Mouse (Mus musculus) hindbrain, embryonic 15.5 days (tissue): ENCODE data around the gene 4933415A04Rik. TPM values are rescaled to one million over a fixed set of nuclear protein-coding genes. Genes with fewer than 3 reads are reported as not detected.

Experiments
- ATAC-seq: fragments of 200-750 bp; cut with Nextera tagmentation; 2 replicates; pipeline ENCODE4 v1.8.0; 2017; ENCODE audit warnings: low read depth, moderate number of reproducible peaks, moderate TSS enrichment; ENCODE audit not compliant: low FRiP score
- H3K27ac ChIP-seq: fragments of 300-500 bp; sonication (generic); replicated peaks from 2 replicates; pipeline ENCODE4 v1.5.1; 2015; ENCODE audit warnings: mild to moderate bottlenecking, inconsistent platforms
- H3K27me3 ChIP-seq: fragments of 300-500 bp; sonication (generic); 2 replicates; pipeline ENCODE4 v1.6.1; 2015; ENCODE audit warnings: control low read depth, inconsistent platforms
- H3K36me3 ChIP-seq: fragments of 300-500 bp; sonication (generic); 2 replicates; pipeline ENCODE4 v1.6.1; 2015; ENCODE audit warnings: control low read depth, inconsistent platforms
- H3K4me1 ChIP-seq: fragments of 300-500 bp; sonication (generic); replicated peaks from 2 replicates; pipeline ENCODE4 v1.6.1; 2015; ENCODE audit warnings: control low read depth, inconsistent platforms
- H3K4me2 ChIP-seq: fragments of 300-500 bp; sonication (generic); 2 replicates; pipeline ENCODE4 v1.6.1; 2015; ENCODE audit warnings: moderate library complexity, mild to moderate bottlenecking, inconsistent platforms
- H3K4me3 ChIP-seq: fragments of 300-500 bp; sonication (generic); 2 replicates; pipeline ENCODE4 v1.5.1; 2015; ENCODE audit warnings: mild to moderate bottlenecking, inconsistent platforms
- H3K9ac ChIP-seq: fragments of 300-500 bp; sonication (generic); 2 replicates; pipeline ENCODE4 v1.6.1; 2015; ENCODE audit warnings: inconsistent platforms
- H3K9me3 ChIP-seq: fragments of 300-500 bp; sonication (generic); 2 replicates; pipeline ENCODE4 v1.6.1; 2016; ENCODE audit warnings: control low read depth, inconsistent platforms
- WGBS: fragments of 180-500 bp; shearing (Covaris S2); methylation state at CpG from one replicate; pipeline ENCODE4 v1.1.7; 2015; 5-methylcytosine and 5-hydroxymethylcytosine counted together
- polyA plus RNA-seq: library from polyadenylated mRNA; unstranded; fragments of >200 nt; fragmentation: Nextera tagmentation; extraction: Ambion mirVana; gene quantifications from 2 replicates; pipeline ENCODE4 v1.2.1, GENCODE M21; 2015

The 4933415A04Rik gene
- polyA plus RNA-seq, 1 experiment from 2014 or later, result 3.8 TPM

GRCm38 (mm10) chr11:43575376-43576151 is 11.3 kb upstream of the 4933415A04Rik start:
- Histone ChIP-seq H3K9ac (0 out of 2 replicates have a peak overlapping the region, but pooled peaks have one; percentile 25), H3K9me3 (no peaks in the 10 kb centered on the region), H3K27me3 (no peaks in the 10 kb centered on the region), H3K27ac (peak overlapping the region; percentile 68), H3K4me3 (no peak overlapping the region), H3K4me1 (peaks cover 14% of the 10 kb centered on the region), H3K36me3 (no peaks in the 10 kb centered on the region), H3K4me2 (peak overlapping the region; percentile 31)
- WGBS, result 7% methylated on average over 9 of the region's 9 CpGs
- ATAC-seq, result peak; percentile 79

DNA sequence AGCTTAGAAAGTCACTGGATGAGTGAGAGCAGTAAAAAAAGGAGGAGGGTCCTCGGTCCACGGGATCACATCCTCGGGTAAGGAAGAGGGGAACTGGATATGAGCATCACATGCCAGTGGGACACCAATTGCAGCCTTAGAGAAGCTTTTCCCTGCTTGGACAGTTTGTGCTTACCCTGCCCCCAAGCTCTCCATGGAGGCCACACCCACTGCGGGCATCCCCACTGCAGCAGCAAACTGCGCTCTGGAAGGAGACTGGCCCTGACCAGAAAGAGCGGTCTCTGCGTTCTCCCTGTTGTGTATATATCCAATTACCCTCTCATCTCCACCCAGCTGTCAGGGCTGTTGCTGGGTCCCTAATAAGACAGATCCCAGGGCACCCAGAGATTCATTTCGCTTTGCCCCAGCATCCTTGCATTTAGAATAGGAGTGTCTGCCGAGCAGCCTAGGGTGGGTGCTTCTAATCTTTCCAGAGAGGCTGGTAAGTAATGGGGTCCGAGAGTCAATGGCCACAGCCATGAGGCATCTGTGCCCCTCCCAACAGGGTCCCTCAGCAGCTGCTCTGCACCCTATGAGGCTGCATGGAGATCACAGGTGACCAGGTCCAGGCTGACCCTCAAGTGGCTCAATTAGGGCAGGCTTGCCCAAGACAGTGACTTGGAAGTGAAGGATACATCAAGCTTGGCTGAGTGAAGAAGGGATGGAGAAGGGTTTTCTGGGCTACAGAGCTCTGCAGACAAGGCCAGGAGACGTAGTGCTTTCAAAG is 8.9 kb upstream of the 4933415A04Rik start:
- WGBS, result 66% methylated on average over 11 of the region's 11 CpGs
- H3K27ac ChIP-seq, result no peak overlapping the region
- H3K4me2 ChIP-seq, result no peak overlapping the region
- H3K36me3 ChIP-seq, result no peaks in the 10 kb centered on the region
- no peaks in the 10 kb centered on the region for H3K9me3 ChIP-seq
- H3K9ac ChIP-seq, result no peak overlapping the region
- H3K27me3 ChIP-seq, result no peaks in the 10 kb centered on the region
- peaks cover 14% of the 10 kb centered on the region for H3K4me1 ChIP-seq
- 0 out of 2 replicates have a peak, but pooled peaks have one; percentile 23 for ATAC-seq
- no peak overlapping the region for H3K4me3 ChIP-seq

DNA sequence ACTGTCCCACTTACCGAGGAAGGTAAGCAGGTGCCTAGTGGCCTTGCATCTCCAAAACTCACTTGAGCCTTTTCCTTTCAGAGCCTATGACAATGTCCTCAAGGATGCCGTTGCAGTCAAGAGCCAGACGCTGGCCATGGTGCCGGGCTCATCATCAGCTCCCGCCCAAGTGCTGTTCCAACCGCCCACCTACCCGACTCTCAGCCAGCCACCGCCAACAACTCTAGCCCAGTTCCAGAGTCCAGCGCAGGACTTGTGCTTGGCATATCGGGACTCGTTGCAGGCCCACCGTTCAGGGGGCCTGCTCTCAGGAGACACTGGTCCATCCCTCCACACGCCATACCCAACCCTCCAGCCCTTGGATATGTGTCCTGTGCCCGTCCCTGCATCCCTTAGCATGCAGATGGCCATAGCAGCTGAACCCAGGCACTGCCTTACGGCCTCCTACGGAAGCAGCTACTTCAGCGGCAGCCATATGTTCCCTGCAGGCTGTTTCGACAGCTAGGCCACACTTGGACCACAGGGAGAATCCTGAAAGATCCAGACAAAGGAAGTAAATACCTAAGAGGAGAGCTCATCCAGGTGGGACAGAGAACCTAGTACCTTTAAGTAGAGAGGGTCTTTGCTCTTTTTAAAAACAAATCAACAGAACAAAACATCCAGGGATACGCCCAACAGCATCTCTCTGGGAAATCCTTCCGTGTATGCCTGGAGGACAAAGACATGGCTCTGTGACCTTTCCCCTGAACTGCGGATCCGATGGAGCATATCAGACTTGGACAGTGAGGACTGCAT is 1.4 kb upstream of the 4933415A04Rik start:
- ATAC-seq, result no peak
- H3K4me2 ChIP-seq, result no peak overlapping the region
- H3K9ac ChIP-seq, result no peak overlapping the region
- no peak overlapping the region for H3K4me3 ChIP-seq
- H3K9me3 ChIP-seq, result no peaks in the 10 kb centered on the region
- no peak overlapping the region for H3K27ac ChIP-seq
- H3K36me3 ChIP-seq, result no peaks in the 10 kb centered on the region; the same call in 1 of the 2 replicates
- H3K4me1 ChIP-seq, result 0 out of 2 replicates have a peak, but pooled peaks cover 6% of the 10 kb centered on the region
- WGBS, result 87% methylated on average over 22 of the region's 22 CpGs
- no peaks in the 10 kb centered on the region for H3K27me3 ChIP-seq

GRCm38 (mm10) chr11:43589530-43590072 is 2.8 kb downstream of the 4933415A04Rik start:
- Histone ChIP-seq H3K4me2 (no peak overlapping the region), H3K27me3 (no peaks in the 10 kb centered on the region), H3K4me3 (no peak overlapping the region), H3K4me1 (0 out of 2 replicates have a peak, but pooled peaks cover 6% of the 10 kb centered on the region), H3K36me3 (no peaks in the 10 kb centered on the region; the same call in 1 of the 2 replicates), H3K9me3 (no peaks in the 10 kb centered on the region), H3K27ac (no peak overlapping the region), H3K9ac (no peak overlapping the region)
- no peak for ATAC-seq
- 43% methylated on average over 6 of the region's 6 CpGs for WGBS

DNA sequence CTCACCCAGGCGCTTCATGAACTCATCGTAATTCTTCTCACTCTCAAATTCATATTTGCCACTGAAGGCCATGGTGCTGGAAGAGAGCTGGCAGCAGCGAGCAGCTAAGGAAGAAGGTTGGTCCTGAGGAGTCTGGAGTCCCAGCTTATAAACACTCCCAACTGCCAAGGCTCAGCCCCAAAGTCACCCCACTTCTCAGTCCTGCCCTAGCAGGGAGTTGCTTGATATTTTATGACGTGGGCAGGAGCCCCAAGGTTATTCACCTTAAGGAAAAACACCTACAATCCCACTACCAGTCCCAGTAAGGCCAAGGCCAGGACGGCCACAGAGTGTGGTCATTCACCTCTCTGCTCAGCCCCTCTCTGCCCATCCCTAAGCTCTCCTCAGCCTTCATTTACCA is 14.6 kb downstream of the 4933415A04Rik start, which contains the start of gene Fabp6:
Gene Fabp6 (minus strand): TSS at position 101 of the 400 bp plus-strand sequence.
- WGBS, result 89% methylated on average over 5 of the region's 5 CpGs
- Histone ChIP-seq H3K4me2 (no peak within 1 kb of the TSS), H3K9ac (no peak within 1 kb of the TSS), H3K4me3 (no peak within 1 kb of the TSS), H3K4me1 (no peaks in the 10 kb centered on the region), H3K27me3 (no peaks in the 10 kb centered on the region), H3K36me3 (no peaks in the 10 kb centered on the region), H3K27ac (no peak within 1 kb of the TSS), H3K9me3 (no peaks in the 10 kb centered on the region)
- ATAC-seq, result no peak

- Histone ChIP-seq H3K4me1 (0 out of 2 replicates have a peak, but pooled peaks cover 2% of the 10 kb centered on the region), H3K4me3 (no peak overlapping the region), H3K9ac (no peak overlapping the region), H3K4me2 (no peak overlapping the region), H3K9me3 (no peaks in the 10 kb centered on the region), H3K36me3 (no peaks in the 10 kb centered on the region), H3K27me3 (no peaks in the 10 kb centered on the region), H3K27ac (no peak overlapping the region)
- ATAC-seq, result no peak
- WGBS, result 91% methylated on average over 2 of the region's 2 CpGs
Measured at GRCm38 (mm10) chr11:43604207-43604606, 17.4 kb downstream of the 4933415A04Rik start.

- no peaks in the 10 kb centered on the region for H3K9me3 ChIP-seq
- 94% methylated on average over 6 of the region's 6 CpGs for WGBS
- no peak for ATAC-seq
- no peaks in the 10 kb centered on the region for H3K27me3 ChIP-seq
- H3K27ac ChIP-seq, result no peak overlapping the region
- H3K4me2 ChIP-seq, result no peak overlapping the region
- H3K9ac ChIP-seq, result no peak overlapping the region
- H3K4me3 ChIP-seq, result no peak overlapping the region
- no peaks in the 10 kb centered on the region for H3K36me3 ChIP-seq
- H3K4me1 ChIP-seq, result 0 out of 2 replicates have a peak, but pooled peaks cover 2% of the 10 kb centered on the region
Measured at GRCm38 (mm10) chr11:43604891-43605290, 18.1 kb downstream of the 4933415A04Rik start.

GRCm38 (mm10) chr11:43605859-43606258 is 19.0 kb downstream of the 4933415A04Rik start:
- no peaks in the 10 kb centered on the region for H3K36me3 ChIP-seq
- 88% methylated on average over 6 of the region's 6 CpGs for WGBS
- H3K4me2 ChIP-seq, result no peak overlapping the region
- H3K9me3 ChIP-seq, result no peaks in the 10 kb centered on the region
- no peak overlapping the region for H3K9ac ChIP-seq
- H3K27ac ChIP-seq, result no peak overlapping the region
- no peak overlapping the region for H3K4me3 ChIP-seq
- ATAC-seq, result no peak
- H3K27me3 ChIP-seq, result no peaks in the 10 kb centered on the region
- 0 out of 2 replicates have a peak, but pooled peaks cover 2% of the 10 kb centered on the region for H3K4me1 ChIP-seq

- Histone ChIP-seq H3K9me3 (no peaks in the 10 kb centered on the region), H3K4me2 (no peak overlapping the region), H3K36me3 (no peaks in the 10 kb centered on the region), H3K9ac (no peak overlapping the region), H3K27ac (peak overlapping the region; percentile 66), H3K27me3 (no peaks in the 10 kb centered on the region), H3K4me1 (peaks cover 11% of the 10 kb centered on the region), H3K4me3 (no peak overlapping the region)
- WGBS, result 24% methylated on average over 3 of the region's 3 CpGs
- ATAC-seq, result peak; percentile 37; the same call in 1 of the 2 replicates
Measured at GRCm38 (mm10) chr11:43608440-43608839, 21.6 kb downstream of the 4933415A04Rik start.

DNA sequence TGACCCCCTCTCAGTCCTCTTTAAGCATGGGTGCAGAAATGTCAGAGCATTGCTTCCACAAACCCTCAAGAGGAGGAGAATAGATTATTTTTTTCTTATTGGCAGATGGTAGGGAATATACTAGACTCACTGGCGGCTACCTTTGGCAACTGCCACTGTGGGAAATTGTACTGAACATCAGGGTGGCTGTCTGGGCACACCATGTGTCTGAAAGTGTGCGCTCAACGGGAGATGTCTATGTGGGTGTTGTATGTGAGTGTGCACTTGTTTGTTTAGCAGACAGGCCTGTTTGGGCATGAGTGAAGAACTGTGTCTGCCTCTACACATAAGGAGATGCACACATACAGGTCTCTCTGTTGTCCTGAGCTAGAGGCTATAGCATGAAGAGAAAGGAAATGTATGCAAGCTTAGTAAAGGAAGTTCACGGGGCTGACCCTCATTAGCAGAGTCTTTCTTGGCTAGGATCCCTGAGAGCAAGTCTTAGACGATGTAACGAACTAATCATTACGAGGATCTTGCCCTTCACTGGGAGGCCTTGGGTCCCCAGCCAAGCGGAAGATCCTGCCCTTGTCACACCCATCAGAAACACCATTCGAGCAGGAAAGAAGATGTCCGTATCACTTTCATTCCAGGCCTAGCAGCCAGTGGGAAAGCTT is 23.3 kb downstream of the 4933415A04Rik start:
- Histone ChIP-seq H3K4me1 (peaks cover 11% of the 10 kb centered on the region), H3K27me3 (no peaks in the 10 kb centered on the region), H3K4me2 (no peak overlapping the region), H3K9ac (no peak overlapping the region), H3K9me3 (no peaks in the 10 kb centered on the region), H3K27ac (no peak overlapping the region), H3K4me3 (no peak overlapping the region), H3K36me3 (no peaks in the 10 kb centered on the region)
- WGBS, result 58% methylated on average over 10 of the region's 10 CpGs
- ATAC-seq, result no peak

- no peaks in the 10 kb centered on the region for H3K9me3 ChIP-seq
- H3K9ac ChIP-seq, result no peak overlapping the region
- H3K27me3 ChIP-seq, result no peaks in the 10 kb centered on the region
- no peak for ATAC-seq
- no peak overlapping the region for H3K4me2 ChIP-seq
- H3K27ac ChIP-seq, result no peak overlapping the region
- H3K4me1 ChIP-seq, result peaks cover 11% of the 10 kb centered on the region
- WGBS, result 83% methylated on average over 5 of the region's 5 CpGs
- no peak overlapping the region for H3K4me3 ChIP-seq
- no peaks in the 10 kb centered on the region for H3K36me3 ChIP-seq
Measured at GRCm38 (mm10) chr11:43610662-43611033, 23.8 kb downstream of the 4933415A04Rik start.
